Mouse (Mus musculus): Measurements from ENCODE around the gene Atf6. TPM values are rescaled to one million over a fixed set of nuclear protein-coding genes. Genes with fewer than 3 reads are reported as not detected.

The Atf6 gene
- total and polyA plus RNA-seq, 3 experiments: 11.7 to 16.4 TPM; not detected in 1

- Histone ChIP-seq H3K4me1 (ENCODE audit: control insufficient read depth in 1 of 2, insufficient read depth in 2 of 2, low read length in 2 of 2) (no peaks in the 10 kb centered on the region), H3K9ac (ENCODE audit: control insufficient read depth, low read depth, low read length, poor library complexity, severe bottlenecking) (no peak overlapping the region), H3K27me3 (ENCODE audit: control insufficient read depth in 1 of 2, insufficient read depth in 2 of 2, low read length in 2 of 2) (no peaks in the 10 kb centered on the region), H3K27ac (ENCODE audit: control insufficient read depth, low read depth, low read length) (no peak overlapping the region), H3K4me3 (ENCODE audit: control insufficient read depth in 1 of 2, insufficient read depth in 1 of 2, low read depth in 2 of 2, low read length in 2 of 2) (no peak overlapping the region), H3K36me3 (ENCODE audit: control insufficient read depth in 1 of 2, insufficient read depth in 2 of 2, low read length in 2 of 2) (no peaks in the 10 kb centered on the region), H3K79me2 (ENCODE audit: control insufficient read depth, insufficient read depth, low read length, poor library complexity) (no peaks in the 10 kb centered on the region), H3K9me3 (replicated peaks; ENCODE audit: insufficient read depth, low read length) (no peaks in the 10 kb centered on the region)
- no peak for DNase-seq (ENCODE audit: low read depth, low spot score)
- TF ChIP-seq TBP (IDR thresholded peaks at IDR 0.05; ENCODE audit: low read depth, low read length): no peak
- TF ChIP-seq KAT2A (conservative IDR thresholded peaks at IDR 0.05; ENCODE audit: low read depth, low read length): no peak
- no peak for TF ChIP-seq E2F4 (IDR thresholded peaks at IDR 0.05; ENCODE audit: borderline replicate concordance, low read depth, low read length)
- no peak for TF ChIP-seq RCOR1 (IDR thresholded peaks at IDR 0.05; ENCODE audit: low read depth, low read length)
- no peak for TF ChIP-seq GATA1 (IDR thresholded peaks at IDR 0.05; ENCODE audit: low read depth, low read length)
- no peak for TF ChIP-seq MYC (IDR thresholded peaks at IDR 0.05; ENCODE audit: low read depth, low read length)
- TF ChIP-seq TAL1 (IDR thresholded peaks at IDR 0.05; ENCODE audit: low read length): no peak
- no peak for TF ChIP-seq MXI1 (IDR thresholded peaks at IDR 0.05; ENCODE audit: low read depth, low read length)
- TF ChIP-seq ELF1 (IDR thresholded peaks at IDR 0.05; ENCODE audit: low read depth, low read length): no peak
- no peak for TF ChIP-seq MAX (IDR thresholded peaks at IDR 0.05; ENCODE audit: low read length)
These were observed 202.4 kb downstream of the Atf6 start for GRCm38 (mm10) chr1:170665200-170665599.

DNA sequence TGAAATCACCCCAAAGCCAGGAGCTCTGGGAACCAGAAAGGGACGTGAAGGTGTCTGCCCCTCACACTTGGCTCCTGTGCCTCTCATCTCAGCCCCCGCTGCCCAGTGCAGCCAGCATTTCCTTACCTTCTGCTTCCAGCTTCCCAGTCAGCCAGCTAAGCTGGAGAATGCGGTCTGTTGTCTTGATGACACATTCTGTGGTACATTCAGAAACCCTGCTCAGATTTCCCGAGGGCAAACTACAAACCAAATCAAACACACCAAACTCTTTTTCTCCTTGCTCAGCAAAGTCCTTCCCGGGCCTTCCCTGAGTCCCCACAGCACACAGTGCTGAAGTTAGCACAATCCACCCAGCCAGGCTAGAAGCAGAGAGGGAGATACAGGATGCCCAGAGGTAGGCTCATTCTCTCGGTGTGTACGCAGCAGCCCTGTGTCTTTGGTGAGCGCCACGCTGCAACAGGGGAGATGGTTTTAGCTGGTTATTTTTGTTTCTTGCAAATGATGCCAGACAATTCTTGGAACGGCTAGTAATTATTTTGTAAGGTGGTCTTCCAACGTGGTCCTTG lies 202.9 kb downstream of the Atf6 start:
- Histone ChIP-seq H3K9me3 (replicated peaks; ENCODE audit: insufficient read depth, low read length) (no peaks in the 10 kb centered on the region), H3K27me3 (ENCODE audit: control insufficient read depth in 1 of 2, insufficient read depth in 2 of 2, low read length in 2 of 2) (no peaks in the 10 kb centered on the region), H3K79me2 (ENCODE audit: control insufficient read depth, insufficient read depth, low read length, poor library complexity) (no peaks in the 10 kb centered on the region), H3K4me3 (ENCODE audit: control insufficient read depth in 1 of 2, insufficient read depth in 1 of 2, low read depth in 2 of 2, low read length in 2 of 2) (no peak overlapping the region), H3K36me3 (ENCODE audit: control insufficient read depth in 1 of 2, insufficient read depth in 2 of 2, low read length in 2 of 2) (no peaks in the 10 kb centered on the region), H3K4me1 (ENCODE audit: control insufficient read depth in 1 of 2, insufficient read depth in 2 of 2, low read length in 2 of 2) (no peaks in the 10 kb centered on the region), H3K27ac (ENCODE audit: control insufficient read depth, low read depth, low read length) (no peak overlapping the region), H3K9ac (ENCODE audit: control insufficient read depth, low read depth, low read length, poor library complexity, severe bottlenecking) (no peak overlapping the region)
- no peak for TF ChIP-seq ETS1 (IDR thresholded peaks at IDR 0.05; ENCODE audit: low read depth, low read length)
- TF ChIP-seq UBTF (IDR thresholded peaks at IDR 0.05; ENCODE audit: borderline replicate concordance, insufficient read depth, low read depth, low read length): no peak
- TF ChIP-seq E2F4 (IDR thresholded peaks at IDR 0.05; ENCODE audit: borderline replicate concordance, low read depth, low read length): no peak
- no peak for TF ChIP-seq POLR2A (IDR thresholded peaks at IDR 0.05; ENCODE audit: control insufficient read depth in 1 of 2, insufficient read depth in 1 of 2, low read depth in 1 of 2, low read length in 2 of 2, poor library complexity in 1 of 2)
- TF ChIP-seq TBP (IDR thresholded peaks at IDR 0.05; ENCODE audit: low read depth, low read length): no peak
- no peak for TF ChIP-seq SMC3 (IDR thresholded peaks at IDR 0.05; ENCODE audit: low read depth, low read length)
- no peak for TF ChIP-seq SIN3A (IDR thresholded peaks at IDR 0.05; ENCODE audit: low read length)
- DNase-seq (ENCODE audit: low read depth, low spot score): no peak

- no peak overlapping the region for H3K27ac ChIP-seq (ENCODE audit: control insufficient read depth, low read depth, low read length)
- no peaks in the 10 kb centered on the region for H3K4me1 ChIP-seq (ENCODE audit: control insufficient read depth in 1 of 2, insufficient read depth in 2 of 2, low read length in 2 of 2)
- no peaks in the 10 kb centered on the region for H3K9me3 ChIP-seq (replicated peaks; ENCODE audit: insufficient read depth, low read length)
- no peak overlapping the region for H3K4me3 ChIP-seq (ENCODE audit: control insufficient read depth in 1 of 2, insufficient read depth in 1 of 2, low read depth in 2 of 2, low read length in 2 of 2)
- H3K79me2 ChIP-seq (ENCODE audit: control insufficient read depth, insufficient read depth, low read length, poor library complexity): no peaks in the 10 kb centered on the region
- TF ChIP-seq MXI1 (IDR thresholded peaks at IDR 0.05; ENCODE audit: low read depth, low read length): no peak
- no peak for TF ChIP-seq ELF1 (IDR thresholded peaks at IDR 0.05; ENCODE audit: low read depth, low read length)
- TF ChIP-seq USF2 (IDR thresholded peaks at IDR 0.05; ENCODE audit: borderline replicate concordance in 1 of 2, insufficient read depth in 1 of 2, low read depth in 1 of 2, low read length in 2 of 2): no peak
- no peak for TF ChIP-seq MAZ (IDR thresholded peaks at IDR 0.05; ENCODE audit: low read depth, low read length)
- TF ChIP-seq UBTF (IDR thresholded peaks at IDR 0.05; ENCODE audit: borderline replicate concordance, insufficient read depth, low read depth, low read length): no peak
- TF ChIP-seq ETS1 (IDR thresholded peaks at IDR 0.05; ENCODE audit: low read depth, low read length): no peak
- no peak for TF ChIP-seq NELFE (IDR thresholded peaks at IDR 0.05; ENCODE audit: low read depth, low read length)
- TF ChIP-seq ZKSCAN1 (IDR thresholded peaks at IDR 0.05; ENCODE audit: low read depth, low read length): no peak
- no peak for TF ChIP-seq ZNF384 (IDR thresholded peaks at IDR 0.05; ENCODE audit: low read depth, low read length)
- no peak for TF ChIP-seq TBP (IDR thresholded peaks at IDR 0.05; ENCODE audit: low read depth, low read length)
- TF ChIP-seq MAFK (IDR thresholded peaks at IDR 0.05; ENCODE audit: borderline replicate concordance, low read depth, low read length): no peak
- TF ChIP-seq RCOR1 (IDR thresholded peaks at IDR 0.05; ENCODE audit: low read depth, low read length): no peak
- no peak for TF ChIP-seq MYB (IDR thresholded peaks at IDR 0.05; ENCODE audit: low read depth, low read length)
- TF ChIP-seq TAL1 (IDR thresholded peaks at IDR 0.05; ENCODE audit: low read length): no peak
- H3K9ac ChIP-seq (ENCODE audit: control insufficient read depth, low read depth, low read length, poor library complexity, severe bottlenecking): no peak overlapping the region
- no peak for DNase-seq (ENCODE audit: low read depth, low spot score)
- H3K27me3 ChIP-seq (ENCODE audit: control insufficient read depth in 1 of 2, insufficient read depth in 2 of 2, low read length in 2 of 2): no peaks in the 10 kb centered on the region
- H3K36me3 ChIP-seq (ENCODE audit: control insufficient read depth in 1 of 2, insufficient read depth in 2 of 2, low read length in 2 of 2): no peaks in the 10 kb centered on the region
These were observed 208.3 kb downstream of the Atf6 start for GRCm38 (mm10) chr1:170659260-170659659.

Data from MEL (cell line).